Mouse (Mus musculus): ENCODE measurements at regions not wholly inside any gene's neighbourhood (a gene's known extent, or its start where the extent isn't known, plus 50 kb on each side); places are given as distances from the start of the nearest gene placed in this dataset.

DNA sequence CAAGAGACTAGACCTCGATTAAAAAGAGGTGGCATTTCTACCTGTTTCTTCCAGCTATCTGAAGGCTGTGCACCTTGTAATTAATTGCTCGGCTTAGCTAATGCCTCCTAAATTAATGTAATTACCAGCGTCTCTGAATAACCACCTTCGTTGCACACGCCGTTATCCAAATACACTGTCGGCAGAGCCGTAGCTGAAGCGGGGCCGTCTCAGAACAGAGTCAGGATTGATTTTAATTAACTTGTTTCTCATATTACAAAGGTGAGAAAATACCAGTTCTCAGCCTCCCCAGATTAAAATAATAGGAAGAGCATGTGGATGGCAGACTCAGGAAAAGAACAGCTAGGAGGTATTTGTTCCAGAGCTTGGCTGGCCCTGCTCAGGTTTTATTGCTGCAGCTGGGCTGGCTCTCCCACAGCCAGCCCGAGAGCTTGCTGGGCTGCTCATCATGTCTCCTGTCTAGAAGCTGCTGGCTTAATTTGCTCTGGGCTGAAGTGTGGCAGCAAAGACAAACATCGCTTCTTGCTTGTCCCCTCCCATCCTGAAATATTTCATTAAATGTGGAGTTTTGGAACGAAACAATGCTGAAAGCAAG lies 282.5 kb downstream of the Cbln1 start:
- TF ChIP-seq POLR2A (IDR thresholded peaks at IDR 0.05; ENCODE audit: insufficient read depth, low read length) (no peak), CTCF (IDR thresholded peaks at IDR 0.05; ENCODE audit: low read depth, low read length) (no peak), EP300 (IDR thresholded peaks at IDR 0.05; ENCODE audit: insufficient read depth, low read depth, low read length) (no peak)
